Mouse (Mus musculus) urinary bladder, postnatal 14 days (tissue): ENCODE measurements around the gene Hoxb6.

Experiments used
- DNase-seq: peaks from one replicate; pipeline ENCODE4 v3.0.0; 2021; ENCODE audit warnings: low spot score

The Hoxb6 gene

GRCm38 (mm10) chr11:96334998-96335397, 42.7 kb downstream of the Hoxb6 start:
- DNase-seq: no peak

GRCm38 (mm10) chr11:96336597-96336996, 44.3 kb downstream of the Hoxb6 start:
- DNase-seq: no peak

- DNase-seq: no peak
Observed at GRCm38 (mm10) chr11:96337026-96337425, 44.8 kb downstream of the Hoxb6 start.

- DNase-seq: no peak
Observed at GRCm38 (mm10) chr11:96338957-96339855, 46.9 kb downstream of the Hoxb6 start.

- DNase-seq: no peak
Observed at GRCm38 (mm10) chr11:96340698-96341365, 48.6 kb downstream of the Hoxb6 start.

GRCm38 (mm10) chr11:96341701-96342575, 49.7 kb downstream of the Hoxb6 start:
- no peak for DNase-seq

GRCm38 (mm10) chr11:96342576-96342930, 50.3 kb downstream of the Hoxb6 start:
- no peak for DNase-seq

GRCm38 (mm10) chr11:96343206-96343745, 51.0 kb downstream of the Hoxb6 start:
- DNase-seq: no peak

GRCm38 (mm10) chr11:96344061-96344877, 52.0 kb downstream of the Hoxb6 start:
- DNase-seq: no peak

GRCm38 (mm10) chr11:96344878-96345159, 52.5 kb downstream of the Hoxb6 start:
- DNase-seq: no peak

GRCm38 (mm10) chr11:96345220-96345892, 53.1 kb downstream of the Hoxb6 start:
- no peak for DNase-seq

- no peak for DNase-seq
Observed at GRCm38 (mm10) chr11:96345893-96346806, 53.9 kb downstream of the Hoxb6 start.

GRCm38 (mm10) chr11:96346916-96347520, 54.7 kb downstream of the Hoxb6 start:
- no peak for DNase-seq

GRCm38 (mm10) chr11:96347717-96348116, 55.4 kb downstream of the Hoxb6 start:
- DNase-seq: no peak

GRCm38 (mm10) chr11:96348141-96348928, 56.1 kb downstream of the Hoxb6 start:
- no peak for DNase-seq

- DNase-seq: no peak
Observed at GRCm38 (mm10) chr11:96348988-96349387, 56.7 kb downstream of the Hoxb6 start.

GRCm38 (mm10) chr11:96349491-96350340, 57.4 kb downstream of the Hoxb6 start:
- DNase-seq: no peak

- no peak for DNase-seq
Observed at GRCm38 (mm10) chr11:96350341-96350624, 58.0 kb downstream of the Hoxb6 start, which contains the start of gene Hoxb2. Gene Hoxb2, plus strand, starts transcription at chr11:96350525.
